Mouse (Mus musculus) bone marrow, adult 2 months (tissue): ENCODE measurements around the gene Ubiad1. TPM values are rescaled to one million over a fixed set of nuclear protein-coding genes. Genes with fewer than 3 reads are reported as not detected.

Experiments
- H3K27ac ChIP-seq: fragments of 200-500 bp; 2 replicates; pipeline ENCODE4 v1.5.1; 2012; ENCODE audit warnings: low read depth, mild to moderate bottlenecking, control low read depth, inconsistent platforms, low read length; ENCODE audit not compliant: control insufficient read depth, poor library complexity, insufficient read depth
- H3K4me1 ChIP-seq: fragments of 200-500 bp; 2 replicates; pipeline ENCODE4 v1.6.1; 2011; ENCODE audit warnings: low read length; ENCODE audit not compliant: control insufficient read depth, insufficient read depth
- H3K4me3 ChIP-seq: fragments of 200-500 bp; replicated peaks from 2 replicates; pipeline ENCODE3; 2011; ENCODE audit warnings: mild to moderate bottlenecking, low read depth, low read length, control low read depth; ENCODE audit not compliant: control insufficient read depth
- CTCF ChIP-seq: fragments of 200-500 bp; IDR thresholded peaks from 2 replicates; pipeline ENCODE4 v1.5.1; 2011; ENCODE audit warnings: low read length, control low read depth; ENCODE audit not compliant: control insufficient read depth, insufficient read depth
- POLR2A ChIP-seq: fragments of 200-500 bp; IDR thresholded peaks from 2 replicates; pipeline ENCODE4 v1.6.1; 2011; ENCODE audit warnings: low read depth, mild to moderate bottlenecking, control low read depth, low read length, borderline replicate concordance; ENCODE audit not compliant: control insufficient read depth
- WGBS: fragments of 180-500 bp; shearing (Covaris S2); methylation state at CpG from one replicate; pipeline ENCODE4 v1.1.7; 2018; 5-methylcytosine and 5-hydroxymethylcytosine counted together
- polyA plus RNA-seq: library from polyadenylated mRNA; stranded (reverse); fragments of >200 nt; gene quantifications from 2 replicates; pipeline ENCODE4 v1.2.4, GENCODE M21; 2011; ENCODE audit warnings: low replicate concordance; ENCODE audit not compliant: missing spikeins, insufficient read depth, insufficient read length

The Ubiad1 gene
- polyA plus RNA-seq, 1 experiment: 3.2 TPM

GRCm38 (mm10) chr4:148472436-148473174, 28.0 kb upstream of the Ubiad1 start:
- H3K4me3 ChIP-seq: no peak overlapping the region
- WGBS: 88% methylated on average over 8 of the region's 8 CpGs
- no peak overlapping the region for H3K27ac ChIP-seq
- no peak for TF ChIP-seq POLR2A
- TF ChIP-seq CTCF: no peak
- no peaks in the 10 kb centered on the region for H3K4me1 ChIP-seq

DNA sequence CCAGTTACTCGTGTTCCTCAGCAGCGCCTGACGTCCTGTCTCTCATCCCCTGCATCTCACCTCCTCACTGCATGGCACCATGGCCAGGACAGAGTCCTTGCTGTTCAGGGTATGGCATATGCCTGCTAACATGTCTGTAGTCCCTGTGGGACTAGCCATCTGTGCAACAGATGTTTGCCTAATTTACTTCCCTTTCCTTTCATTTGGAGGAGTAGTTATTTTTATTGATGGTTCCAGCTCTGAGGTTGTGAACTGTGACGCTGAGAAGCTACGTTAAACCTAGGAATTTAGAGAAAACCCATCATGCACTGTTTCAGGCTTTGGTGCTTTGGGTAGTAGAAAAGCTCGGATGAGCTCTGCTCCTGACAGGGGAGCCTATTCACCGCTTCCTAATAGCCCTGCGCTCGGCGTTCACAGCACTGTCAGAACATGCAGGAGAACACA, 26.8 kb upstream of the Ubiad1 start:
- Histone ChIP-seq H3K4me1 (no peaks in the 10 kb centered on the region), H3K4me3 (no peak overlapping the region), H3K27ac (no peak overlapping the region)
- WGBS: 89% methylated on average over 10 of the region's 10 CpGs
- TF ChIP-seq POLR2A (no peak), CTCF (no peak)

GRCm38 (mm10) chr4:148469487-148470252, 25.1 kb upstream of the Ubiad1 start:
- Histone ChIP-seq H3K4me3 (no peak overlapping the region), H3K27ac (no peak overlapping the region), H3K4me1 (no peaks in the 10 kb centered on the region)
- 84% methylated on average over 11 of the region's 11 CpGs for WGBS
- TF ChIP-seq POLR2A (no peak), CTCF (no peak)

DNA sequence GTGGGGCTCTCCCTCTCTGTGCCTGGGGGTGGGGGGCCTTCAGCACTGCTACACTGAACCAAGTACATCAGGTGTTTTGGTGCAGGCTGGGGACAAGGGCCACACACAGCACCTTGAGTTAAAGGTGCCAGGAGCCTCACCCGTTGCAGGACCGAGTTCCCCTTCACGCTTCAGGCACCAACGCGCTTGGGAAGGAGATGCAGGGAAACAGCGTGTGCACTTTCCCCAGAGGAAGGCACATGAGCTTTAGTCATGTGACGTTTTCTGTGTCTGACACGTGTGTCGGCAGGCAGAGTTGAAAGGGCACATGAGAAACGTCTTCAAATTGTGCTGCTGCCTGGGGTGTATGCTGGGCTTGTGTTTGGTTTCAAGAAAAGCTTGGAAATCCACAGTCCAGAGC, 23.8 kb upstream of the Ubiad1 start:
- 93% methylated on average over 10 of the region's 10 CpGs for WGBS
- no peak overlapping the region for H3K4me3 ChIP-seq
- TF ChIP-seq POLR2A: no peak
- TF ChIP-seq CTCF: no peak

GRCm38 (mm10) chr4:148466511-148467079, 22.0 kb upstream of the Ubiad1 start:
- 79% methylated on average over 5 of the region's 5 CpGs for WGBS
- Histone ChIP-seq H3K4me1 (no peaks in the 10 kb centered on the region), H3K27ac (no peak overlapping the region), H3K4me3 (no peak overlapping the region)
- TF ChIP-seq CTCF (no peak), POLR2A (no peak)

More for the DNA sequence above, 23.8 kb upstream of the Ubiad1 start:
- H3K27ac ChIP-seq: no peak overlapping the region
- H3K4me1 ChIP-seq: no peaks in the 10 kb centered on the region

GRCm38 (mm10) chr4:148464869-148465268, 20.3 kb upstream of the Ubiad1 start:
- no peak overlapping the region for H3K4me3 ChIP-seq
- TF ChIP-seq CTCF (no peak), POLR2A (no peak)
- 91% methylated on average over 12 of the region's 12 CpGs for WGBS
- H3K27ac ChIP-seq: no peak overlapping the region
- no peaks in the 10 kb centered on the region for H3K4me1 ChIP-seq

DNA sequence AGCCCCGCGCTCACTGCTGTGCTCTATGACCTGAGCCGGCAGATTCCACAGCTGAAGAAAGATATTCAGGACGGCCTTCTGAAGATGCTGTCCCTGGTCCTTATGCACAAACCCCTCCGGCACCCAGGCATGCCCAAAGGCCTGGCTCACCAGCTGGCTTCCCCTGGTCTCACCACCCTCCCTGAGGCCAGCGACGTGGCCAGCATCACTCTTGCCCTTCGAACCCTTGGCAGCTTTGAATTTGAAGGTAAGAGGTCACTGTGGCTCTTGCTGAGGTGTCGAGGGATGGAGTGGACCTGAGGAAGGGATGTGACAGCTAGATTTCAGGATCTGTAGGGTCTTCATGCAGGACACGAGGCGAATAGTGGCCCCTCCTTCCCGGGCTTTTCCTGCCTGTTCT, 19.7 kb upstream of the Ubiad1 start:
- Histone ChIP-seq H3K4me1 (no peaks in the 10 kb centered on the region), H3K4me3 (no peak overlapping the region), H3K27ac (no peak overlapping the region)
- no peak for TF ChIP-seq POLR2A
- no peak for TF ChIP-seq CTCF
- 87% methylated on average over 12 of the region's 12 CpGs for WGBS
